Mouse (Mus musculus): ENCODE measurements around the gene Iqce. TPM values are rescaled to one million over a fixed set of nuclear protein-coding genes. Genes with fewer than 3 reads are reported as not detected.

Iqce gene
- polyA plus RNA-seq, 1 experiment: 7.5 TPM

- H3K79me2 ChIP-seq (ENCODE audit: control insufficient read depth, insufficient read depth): no peaks in the 10 kb centered on the region
- no peak overlapping the region for H3K4me3 ChIP-seq (ENCODE audit: insufficient read depth, poor library complexity, severe bottlenecking)
- H3K27me3 ChIP-seq (ENCODE audit: control insufficient read depth, insufficient read depth, insufficient read length): peaks cover 14% of the 10 kb centered on the region
- no peak overlapping the region for H3ac ChIP-seq (ENCODE audit: control insufficient read depth, insufficient read length, low read depth)
- no peaks in the 10 kb centered on the region for H3K36me3 ChIP-seq (ENCODE audit: control insufficient read depth, insufficient read depth)
- no peaks in the 10 kb centered on the region for H3K79me3 ChIP-seq (ENCODE audit: low read depth)
- TF ChIP-seq CTCF (IDR thresholded peaks at IDR 0.05; ENCODE audit: control insufficient read depth, insufficient read depth, insufficient read length) (no peak), MAX (IDR thresholded peaks at IDR 0.05) (no peak), USF1 (IDR thresholded peaks at IDR 0.05; ENCODE audit: low read depth) (no peak), MYOG (IDR thresholded peaks at IDR 0.05; ENCODE audit: control insufficient read depth, extremely low read depth, insufficient read length) (no peak), CEBPB (IDR thresholded peaks at IDR 0.05; ENCODE audit: low read depth) (no peak), MYOD1 (IDR thresholded peaks at IDR 0.05; ENCODE audit: control insufficient read depth, insufficient read length, low read depth) (no peak), FOSL1 (IDR thresholded peaks at IDR 0.05; ENCODE audit: insufficient read depth, low read length, poor library complexity, severe bottlenecking) (no peak)
Observed at GRCm38 (mm10) chr5:140722121-140722520, 19.9 kb upstream of the Iqce start.

DNA sequence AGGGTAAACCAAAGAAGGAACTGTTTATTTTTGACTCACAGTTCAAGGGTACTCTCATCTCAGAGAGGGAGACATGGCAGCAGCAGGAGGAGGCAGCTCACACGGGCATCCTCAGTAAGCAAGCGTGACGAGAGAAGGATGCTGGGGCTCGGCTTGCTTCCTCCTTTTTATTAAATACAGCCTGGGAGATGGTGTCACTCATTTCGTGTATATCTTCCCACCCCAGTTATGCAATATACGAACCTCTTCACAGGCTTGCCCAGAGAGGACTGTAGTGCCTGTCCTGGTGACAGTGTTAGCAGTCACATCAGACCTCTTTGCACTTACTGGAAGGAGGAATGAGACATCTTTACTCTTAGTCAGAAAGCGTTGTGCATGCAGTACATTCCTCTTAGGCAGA lies 18.6 kb upstream of the Iqce start:
- Histone ChIP-seq H3K36me3 (ENCODE audit: control insufficient read depth, insufficient read depth) (no peaks in the 10 kb centered on the region), H3ac (ENCODE audit: control insufficient read depth, insufficient read length, low read depth) (no peak overlapping the region), H3K79me3 (ENCODE audit: low read depth) (no peaks in the 10 kb centered on the region), H3K27me3 (ENCODE audit: control insufficient read depth, insufficient read depth, insufficient read length) (peaks cover 12% of the 10 kb centered on the region), H3K4me3 (ENCODE audit: insufficient read depth, poor library complexity, severe bottlenecking) (no peak overlapping the region), H3K79me2 (ENCODE audit: control insufficient read depth, insufficient read depth) (no peaks in the 10 kb centered on the region)
- no peak for TF ChIP-seq USF1 (IDR thresholded peaks at IDR 0.05; ENCODE audit: low read depth)
- no peak for TF ChIP-seq FOSL1 (IDR thresholded peaks at IDR 0.05; ENCODE audit: insufficient read depth, low read length, poor library complexity, severe bottlenecking)
- no peak for TF ChIP-seq CTCF (IDR thresholded peaks at IDR 0.05; ENCODE audit: control insufficient read depth, insufficient read depth, insufficient read length)
- TF ChIP-seq MAX (IDR thresholded peaks at IDR 0.05): no peak
- TF ChIP-seq CEBPB (IDR thresholded peaks at IDR 0.05; ENCODE audit: low read depth): no peak
- TF ChIP-seq MYOD1 (IDR thresholded peaks at IDR 0.05; ENCODE audit: control insufficient read depth, insufficient read length, low read depth): no peak
- no peak for TF ChIP-seq MYOG (IDR thresholded peaks at IDR 0.05; ENCODE audit: control insufficient read depth, extremely low read depth, insufficient read length)

DNA sequence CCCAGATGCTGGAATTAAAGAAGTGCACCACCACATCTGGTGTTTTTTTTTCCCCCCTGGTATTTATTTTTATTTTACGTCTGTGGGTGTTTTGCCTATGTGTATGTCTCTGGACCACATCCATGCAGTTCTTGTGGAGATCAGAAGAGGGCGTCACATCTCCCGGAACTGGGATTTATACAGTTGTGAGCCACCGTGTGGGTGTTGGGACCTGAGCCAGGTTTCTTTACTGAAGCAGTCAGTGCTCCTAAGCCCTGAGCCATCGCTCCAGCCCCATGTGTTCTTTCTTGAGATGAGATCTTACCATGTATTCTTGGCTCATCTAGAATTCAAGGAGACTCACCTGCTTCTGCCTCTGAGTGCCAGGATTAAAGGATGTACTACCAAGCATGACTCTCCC lies 8.9 kb upstream of the Iqce start:
- Histone ChIP-seq H3K36me3 (ENCODE audit: control insufficient read depth, insufficient read depth) (peaks cover 31% of the 10 kb centered on the region), H3K79me3 (ENCODE audit: low read depth) (peaks cover under 1% of the 10 kb centered on the region), H3ac (ENCODE audit: control insufficient read depth, insufficient read length, low read depth) (no peak overlapping the region), H3K4me3 (ENCODE audit: insufficient read depth, poor library complexity, severe bottlenecking) (no peak overlapping the region), H3K27me3 (ENCODE audit: control insufficient read depth, insufficient read depth, insufficient read length) (no peaks in the 10 kb centered on the region), H3K79me2 (ENCODE audit: control insufficient read depth, insufficient read depth) (peaks cover 9% of the 10 kb centered on the region)
- TF ChIP-seq MYOD1 (IDR thresholded peaks at IDR 0.05; ENCODE audit: control insufficient read depth, insufficient read length, low read depth) (no peak), CEBPB (IDR thresholded peaks at IDR 0.05; ENCODE audit: low read depth) (no peak), MYOG (IDR thresholded peaks at IDR 0.05; ENCODE audit: control insufficient read depth, extremely low read depth, insufficient read length) (no peak)

- no peak for TF ChIP-seq FOSL1 (IDR thresholded peaks at IDR 0.05; ENCODE audit: insufficient read depth, low read length, poor library complexity, severe bottlenecking)
- TF ChIP-seq MYOD1 (IDR thresholded peaks at IDR 0.05; ENCODE audit: control insufficient read depth, insufficient read length, low read depth): no peak
- no peak for TF ChIP-seq MYOG (IDR thresholded peaks at IDR 0.05; ENCODE audit: control insufficient read depth, extremely low read depth, insufficient read length)
- no peak for TF ChIP-seq CTCF (IDR thresholded peaks at IDR 0.05; ENCODE audit: control insufficient read depth, insufficient read depth, insufficient read length)
- no peak for TF ChIP-seq MAX (IDR thresholded peaks at IDR 0.05)
- TF ChIP-seq USF1 (IDR thresholded peaks at IDR 0.05; ENCODE audit: low read depth): no peak
- TF ChIP-seq CEBPB (IDR thresholded peaks at IDR 0.05; ENCODE audit: low read depth): no peak
- H3K79me3 ChIP-seq (ENCODE audit: low read depth): peaks cover 4% of the 10 kb centered on the region
- peaks cover 16% of the 10 kb centered on the region for H3K79me2 ChIP-seq (ENCODE audit: control insufficient read depth, insufficient read depth)
- no peaks in the 10 kb centered on the region for H3K27me3 ChIP-seq (ENCODE audit: control insufficient read depth, insufficient read depth, insufficient read length)
- no peak overlapping the region for H3K4me3 ChIP-seq (ENCODE audit: insufficient read depth, poor library complexity, severe bottlenecking)
- H3K36me3 ChIP-seq (ENCODE audit: control insufficient read depth, insufficient read depth): peaks cover 31% of the 10 kb centered on the region
- H3ac ChIP-seq (ENCODE audit: control insufficient read depth, insufficient read length, low read depth): no peak overlapping the region
Observed at GRCm38 (mm10) chr5:140710315-140710714, 8.1 kb upstream of the Iqce start.

DNA sequence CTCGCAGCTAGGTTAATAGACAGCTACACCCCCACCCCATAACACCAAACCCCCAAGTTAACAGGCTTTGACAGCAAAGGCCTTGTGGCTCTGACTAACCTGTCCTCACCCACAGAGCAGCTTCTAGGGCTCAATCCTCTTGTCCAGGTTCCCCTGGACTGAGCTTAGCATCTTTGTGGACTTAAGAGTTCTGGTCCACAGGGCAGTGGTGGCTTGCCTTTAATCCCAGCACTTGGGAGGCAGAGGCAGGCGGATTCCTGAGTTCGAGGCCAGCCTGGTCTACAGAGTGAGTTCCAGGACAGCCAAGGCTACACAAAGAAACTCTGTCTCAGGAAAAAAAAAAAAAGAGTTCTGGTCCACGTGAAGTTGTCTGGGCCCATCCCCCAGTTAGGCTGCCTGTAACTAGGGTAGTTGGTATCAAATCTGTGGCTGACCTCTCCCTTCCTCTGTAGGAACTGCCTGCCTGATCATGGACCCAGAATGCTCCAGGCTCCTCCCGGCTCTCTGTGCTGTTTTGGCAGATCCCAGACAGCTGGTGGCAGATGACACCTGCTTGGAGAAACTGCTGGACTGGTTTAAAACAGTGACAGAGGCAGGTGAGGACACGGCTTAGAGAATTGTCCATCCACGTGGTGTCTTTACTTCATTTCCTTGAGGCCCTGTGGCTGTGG lies 3.5 kb upstream of the Iqce start:
- TF ChIP-seq USF1 (IDR thresholded peaks at IDR 0.05; ENCODE audit: low read depth) (no peak), MYOD1 (IDR thresholded peaks at IDR 0.05; ENCODE audit: control insufficient read depth, insufficient read length, low read depth) (no peak), MYOG (IDR thresholded peaks at IDR 0.05; ENCODE audit: control insufficient read depth, extremely low read depth, insufficient read length) (no peak), MAX (IDR thresholded peaks at IDR 0.05) (no peak), CTCF (IDR thresholded peaks at IDR 0.05; ENCODE audit: control insufficient read depth, insufficient read depth, insufficient read length) (no peak), FOSL1 (IDR thresholded peaks at IDR 0.05; ENCODE audit: insufficient read depth, low read length, poor library complexity, severe bottlenecking) (no peak), CEBPB (IDR thresholded peaks at IDR 0.05; ENCODE audit: low read depth) (no peak)
- Histone ChIP-seq H3K27me3 (ENCODE audit: control insufficient read depth, insufficient read depth, insufficient read length) (no peaks in the 10 kb centered on the region), H3K36me3 (ENCODE audit: control insufficient read depth, insufficient read depth) (peaks cover 15% of the 10 kb centered on the region), H3K79me3 (ENCODE audit: low read depth) (peaks cover 10% of the 10 kb centered on the region), H3K79me2 (ENCODE audit: control insufficient read depth, insufficient read depth) (peaks cover 31% of the 10 kb centered on the region), H3ac (ENCODE audit: control insufficient read depth, insufficient read length, low read depth) (peak overlapping the region; percentile 69), H3K4me3 (ENCODE audit: insufficient read depth, poor library complexity, severe bottlenecking) (peak overlapping the region; percentile 63)

All from C2C12 (cell line).